9 mouse cellular contexts compared by ENCODE assay signal in the genomic region with DNA sequence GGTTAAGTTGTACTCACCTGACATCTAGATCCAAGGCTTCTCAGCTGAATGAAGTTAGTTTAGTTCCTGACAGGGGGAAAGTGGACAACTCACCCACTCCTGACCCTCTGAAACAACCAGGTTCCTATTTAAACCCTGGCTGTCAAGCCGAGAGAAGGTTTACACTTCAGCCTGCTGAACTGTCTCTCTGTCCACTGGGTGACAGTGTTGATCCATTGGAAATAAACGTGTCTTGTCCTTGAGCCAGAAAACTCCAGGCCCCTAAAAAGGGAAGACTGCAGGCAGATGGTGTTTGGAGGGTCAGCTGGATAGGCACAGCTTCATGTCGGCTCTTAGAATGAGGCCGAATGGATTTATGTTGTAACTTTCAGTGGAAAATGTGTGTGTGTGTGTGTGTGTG. TPM values are rescaled to one million over a fixed set of nuclear protein-coding genes. Genes with fewer than 3 reads are reported as not detected.
DNase-seq lines count a peak whose midpoint lies in the region; ATAC-seq and TF ChIP-seq lines count a peak whose summit lies in the region.
"Had no signal": no experiment of that assay in that cellular context is flagged by ENCODE, and none has a peak within 500 bp of the region (broad histone marks: within the 10 kb centered on the region; RNA-seq: fewer than 3 reads in every experiment).

No protein-coding gene starts in this region.

- no peak overlapping the region for H3K9ac ChIP-seq in limb, embryonic 14.5 days (ENCODE audit: low read depth, low read length, severe bottlenecking)
- H3K9ac ChIP-seq: embryonic facial prominence, embryonic 12.5 days; liver, embryonic 13.5 days had no signal

- H3K36me3 ChIP-seq in limb, embryonic 14.5 days (ENCODE audit: control insufficient read depth, insufficient read depth, low read length) = no peaks in the 10 kb centered on the region
- H3K36me3 ChIP-seq in limb, embryonic 10.5 days = no peaks in the 10 kb centered on the region
- H3K36me3 ChIP-seq: embryonic facial prominence, embryonic 12.5 days; liver, embryonic 13.5 days had no signal

- TF ChIP-seq POLR2A in limb, embryonic 14.5 days (IDR thresholded peaks at IDR 0.05; ENCODE audit: borderline replicate concordance, extremely low read depth, insufficient read depth, insufficient read length) = no peak

- no peaks in the 10 kb centered on the region for H3K9me3 ChIP-seq in limb, embryonic 14.5 days (ENCODE audit: control insufficient read depth, low read length)
- H3K9me3 ChIP-seq in limb, embryonic 10.5 days (replicated peaks) = no peaks in the 10 kb centered on the region
- H3K9me3 ChIP-seq: embryonic facial prominence, embryonic 12.5 days; liver, embryonic 13.5 days had no signal

- peak; percentile 63; the same call in 1 of the 2 replicates for ATAC-seq in limb, embryonic 14.5 days (ENCODE audit: low FRiP score, low read depth)
- ATAC-seq in megakaryocyte, adult 5-6 weeks (ENCODE audit: poor library complexity, severe bottlenecking) = no peak

- H3K27me3 ChIP-seq in limb, embryonic 14.5 days (ENCODE audit: control insufficient read depth, insufficient read depth, low read length) = no peaks in the 10 kb centered on the region
- H3K27me3 ChIP-seq in limb, embryonic 10.5 days (ENCODE audit: low read depth, poor library complexity, severe bottlenecking) = no peaks in the 10 kb centered on the region
- H3K27me3 ChIP-seq: embryonic facial prominence, embryonic 12.5 days had no signal

- no peak overlapping the region for H3K27ac ChIP-seq in limb, embryonic 14.5 days (replicated peaks; ENCODE audit: low read depth, low read length)
- no peak overlapping the region for H3K27ac ChIP-seq in limb, embryonic 10.5 days
- H3K27ac ChIP-seq: embryonic facial prominence, embryonic 12.5 days; liver, embryonic 13.5 days had no signal

- H3K4me2 ChIP-seq in limb, embryonic 14.5 days (replicated peaks; ENCODE audit: low read depth, low read length, severe bottlenecking) = no peak overlapping the region
- H3K4me2 ChIP-seq: embryonic facial prominence, embryonic 12.5 days; liver, embryonic 13.5 days had no signal

- no peaks in the 10 kb centered on the region for H3K4me1 ChIP-seq in limb, embryonic 14.5 days (ENCODE audit: control insufficient read depth, insufficient read depth, low read length)
- H3K4me1 ChIP-seq in limb, embryonic 10.5 days = no peaks in the 10 kb centered on the region
- H3K4me1 ChIP-seq: embryonic facial prominence, embryonic 12.5 days; liver, embryonic 13.5 days had no signal

- DNase-seq in limb, embryonic 14.5 days (ENCODE audit: low spot score) = peak; percentile 36
- DNase-seq in limb, embryonic 10.5 days (ENCODE audit: low spot score) = no peak
- peak; percentile 53 for DNase-seq in adrenal gland, postnatal 14 days
- peak; percentile 63 for DNase-seq in embryo, embryonic 10.5 days (ENCODE audit: low spot score)
- DNase-seq in kidney, postnatal 36 days = peak; percentile 27 to 29
- peak; percentile 50 for DNase-seq in skeletal muscle tissue, adult 2 months (ENCODE audit: low read depth, low spot score)
- DNase-seq: liver, embryonic 13.5 days had no signal

- no peak overlapping the region for H3K4me3 ChIP-seq in limb, embryonic 14.5 days (replicated peaks; ENCODE audit: low read length)
- H3K4me3 ChIP-seq in limb, embryonic 10.5 days = no peak overlapping the region
- H3K4me3 ChIP-seq: embryonic facial prominence, embryonic 12.5 days; liver, embryonic 13.5 days had no signal

- 34% methylated on average over 4 of the region's 4 CpGs for WGBS in limb, embryonic 14.5 days
- 41% methylated on average over 4 of the region's 4 CpGs for WGBS in limb, embryonic 10.5 days

RNA-seq across cellular contexts. Expression of gene Metap2, which starts 48.5 kb away (rescaled TPM):
- 94.7 and 143 TPM in 2 replicates for polyA plus RNA-seq in limb, embryonic 14.5 days (2012; rRNA removed)
- 182 and 194 TPM in 2 replicates for polyA plus RNA-seq in limb, embryonic 14.5 days (2014; fragmentation: Nextera tagmentation; extraction: Ambion mirVana)
- 221 and 241 TPM in 2 replicates for polyA plus RNA-seq in limb, embryonic 10.5 days (2016; fragmentation: Nextera tagmentation; extraction: Ambion mirVana)
- 239 and 243 TPM in 2 replicates for total RNA-seq in adrenal gland, postnatal 14 days (2021)
- total RNA-seq in megakaryocyte, adult 5-6 weeks (2015) = 158 and 172 TPM in 2 replicates
- 132 and 146 TPM in 2 replicates for total RNA-seq in megakaryocyte, adult 5-6 weeks (2017)
